Mouse (Mus musculus): ENCODE results near the gene Sp1.

Sp1 gene

DNA sequence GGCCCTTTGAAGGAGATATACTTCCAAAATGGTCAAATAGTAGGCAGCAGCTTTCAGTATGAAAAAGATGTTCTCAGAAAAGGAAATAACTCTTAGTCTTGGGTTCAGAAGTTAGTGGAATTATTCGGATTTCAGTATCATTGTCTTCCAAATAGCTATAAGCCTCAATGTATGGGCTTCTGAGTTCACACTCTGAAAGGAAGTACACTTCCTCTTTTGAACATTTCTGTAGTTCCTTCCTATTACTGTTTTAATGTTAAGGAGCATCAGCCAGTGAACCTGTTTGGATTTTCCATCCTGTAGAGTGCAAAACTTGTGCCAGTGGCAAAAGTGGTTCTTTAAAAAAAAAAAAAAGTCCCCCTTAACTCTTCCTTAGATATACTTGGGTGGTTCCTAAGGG is 26.1 kb downstream of the Sp1 start:
- DNase-seq (ENCODE audit: inconsistent age in 2 of 2, low spot score in 1 of 2), result no peak

DNA sequence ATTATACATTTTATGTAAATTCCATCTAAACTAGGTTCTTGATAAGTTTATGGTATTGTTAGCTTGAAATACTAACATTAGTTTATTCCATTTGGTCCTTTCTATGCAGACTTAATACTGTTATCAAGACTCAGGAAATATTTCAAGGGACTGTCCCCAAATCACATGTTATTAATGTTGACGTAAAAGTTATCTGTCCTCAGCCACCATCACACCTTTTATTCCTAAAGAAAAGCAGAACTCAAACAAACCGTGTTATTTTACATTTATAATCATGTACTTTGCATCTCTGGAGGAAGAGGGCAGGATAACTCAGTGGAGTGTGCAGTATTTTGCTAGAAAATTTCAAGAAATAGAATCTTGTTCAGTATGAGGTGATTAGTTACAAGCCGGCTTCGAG is 27.2 kb downstream of the Sp1 start:
- no peak for DNase-seq (ENCODE audit: inconsistent age in 2 of 2, low spot score in 1 of 2)

GRCm38 (mm10) chr15:102442490-102442889 is 36.5 kb downstream of the Sp1 start:
- peak; percentile 85 to 96 for DNase-seq (ENCODE audit: inconsistent age in 2 of 2, low spot score in 1 of 2)

DNA sequence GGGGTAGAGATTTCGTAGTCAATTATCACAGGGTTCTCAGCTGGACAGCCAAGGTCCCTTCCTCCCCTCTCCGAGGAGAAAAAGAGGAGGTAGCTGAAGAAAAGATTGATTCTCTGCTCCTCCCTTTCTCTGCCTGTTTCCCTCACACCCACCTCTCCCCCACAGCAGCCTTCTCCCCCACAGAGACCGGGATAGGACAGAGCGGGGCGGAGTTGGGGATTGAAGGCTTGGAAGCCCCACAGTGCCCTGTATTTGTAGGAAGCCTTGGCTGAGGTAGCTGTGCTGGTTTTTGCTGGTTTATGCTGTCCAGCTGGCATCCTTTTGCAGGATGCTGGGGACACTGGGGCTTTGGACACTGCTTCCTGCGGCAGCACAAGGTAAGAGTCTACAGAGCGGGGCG is 39.2 kb downstream of the Sp1 start, which contains the start of gene Amhr2:
Gene Amhr2, plus strand, starts transcription at position 222 of the 400 bp plus-strand sequence.
- no peak for DNase-seq (ENCODE audit: inconsistent age in 2 of 2, low spot score in 1 of 2)

DNA sequence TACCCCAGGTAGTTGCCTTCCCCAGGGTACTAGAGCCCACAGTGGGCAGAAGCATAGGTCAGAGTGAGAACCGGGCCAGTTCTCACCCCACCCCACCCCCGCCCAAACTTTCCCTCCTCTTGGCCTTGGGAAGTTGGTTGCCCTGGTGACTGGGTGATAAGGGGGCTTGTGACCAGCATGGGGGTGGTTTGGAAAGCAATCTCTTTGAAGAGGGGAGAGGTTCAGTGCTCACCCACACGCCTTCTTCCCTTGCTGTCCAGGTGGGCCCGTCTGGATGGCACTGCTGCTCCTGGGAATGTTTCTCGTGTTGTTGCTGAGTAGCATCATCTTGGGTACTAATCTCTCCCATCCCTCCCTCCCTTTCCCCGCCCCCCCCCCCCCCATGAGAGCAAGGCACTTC is 40.5 kb downstream of the Sp1 start:
- DNase-seq (ENCODE audit: inconsistent age in 2 of 2, low spot score in 1 of 2), result no peak

DNA sequence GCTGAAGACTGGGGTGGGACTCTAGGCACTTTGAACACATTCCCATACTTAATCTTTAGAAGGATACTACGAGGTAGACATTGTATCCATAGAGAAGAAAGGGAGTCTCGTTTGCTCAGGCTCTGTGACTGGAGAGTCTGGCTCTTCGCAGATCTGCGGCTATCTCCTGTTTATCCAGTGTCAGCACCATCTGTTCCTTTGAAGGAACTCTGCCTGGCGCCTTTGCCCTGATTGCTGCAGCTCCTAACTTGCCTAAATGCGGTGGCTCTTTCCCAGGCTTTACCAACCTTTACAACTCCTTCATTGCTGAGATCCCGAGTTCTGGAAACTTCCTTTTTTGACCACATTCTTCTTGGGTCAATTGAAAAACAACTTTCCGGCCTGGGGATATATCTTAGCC is 43.4 kb downstream of the Sp1 start:
- no peak for DNase-seq (ENCODE audit: inconsistent age in 2 of 2, low spot score in 1 of 2)

DNA sequence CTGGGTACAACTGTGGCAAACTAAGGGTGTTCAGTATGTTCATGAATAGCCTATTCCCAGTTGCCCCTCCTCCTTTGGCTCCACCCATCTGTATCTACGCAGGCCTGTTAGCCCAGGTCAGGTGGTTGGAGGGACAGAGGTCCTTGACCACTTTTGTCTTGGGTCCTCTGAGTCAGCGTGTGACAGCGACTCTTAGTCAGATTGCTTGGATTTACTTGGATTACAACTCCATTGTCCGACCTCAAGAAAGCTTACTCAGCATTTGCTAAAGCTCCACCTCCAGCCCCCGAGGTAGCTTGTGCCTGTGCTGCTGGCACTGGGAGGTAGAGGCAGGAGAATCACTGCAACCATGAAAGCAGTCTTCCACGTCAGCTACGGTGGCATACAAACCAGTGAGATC is 45.0 kb downstream of the Sp1 start:
- peak; percentile 81 to 89 for DNase-seq (ENCODE audit: inconsistent age in 2 of 2, low spot score in 1 of 2)

- DNase-seq (ENCODE audit: inconsistent age in 2 of 2, low spot score in 1 of 2), result peak in 1 of 2 experiments; percentile 50
Observed at GRCm38 (mm10) chr15:102451666-102452430, 45.9 kb downstream of the Sp1 start.

GRCm38 (mm10) chr15:102455993-102456392 is 50.0 kb downstream of the Sp1 start:
- DNase-seq (ENCODE audit: inconsistent age in 2 of 2, low spot score in 1 of 2), result peak in 1 of 2 experiments; percentile 63

DNA sequence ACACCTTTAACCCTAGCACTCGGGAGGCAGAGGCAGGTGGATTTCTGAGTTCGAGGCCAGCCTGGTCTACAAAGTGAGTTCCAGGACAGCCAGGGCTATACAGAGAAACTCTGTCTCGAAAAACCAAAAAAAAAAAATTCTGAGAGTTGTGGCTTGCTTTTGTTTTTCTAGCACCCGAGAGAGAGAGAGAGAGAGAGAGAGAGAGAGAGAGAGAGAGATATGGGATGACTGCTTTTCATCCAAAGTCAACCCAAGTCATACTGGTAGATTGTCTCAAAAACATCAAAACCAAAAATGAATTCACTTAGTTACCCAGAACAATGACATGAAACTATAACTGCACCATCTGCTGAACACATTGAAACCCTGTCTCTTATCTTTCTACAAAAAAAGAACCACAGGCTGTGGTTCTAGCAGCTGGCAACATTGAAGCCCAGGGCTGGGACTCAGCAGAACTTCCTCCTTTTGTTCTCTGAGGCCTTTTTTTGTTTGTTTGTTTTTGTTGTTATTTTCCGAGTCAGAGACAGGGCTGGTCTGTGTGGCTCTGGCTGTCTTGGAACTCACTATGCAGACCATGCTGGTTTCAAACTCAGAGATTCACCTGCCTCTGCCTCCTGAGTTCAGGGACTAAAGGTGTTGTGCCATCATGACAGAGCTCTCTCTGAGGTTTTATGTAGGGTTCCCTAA is 52.2 kb downstream of the Sp1 start:
- peak in 1 of 2 experiments; percentile 58 for DNase-seq (ENCODE audit: inconsistent age in 2 of 2, low spot score in 1 of 2)

DNA sequence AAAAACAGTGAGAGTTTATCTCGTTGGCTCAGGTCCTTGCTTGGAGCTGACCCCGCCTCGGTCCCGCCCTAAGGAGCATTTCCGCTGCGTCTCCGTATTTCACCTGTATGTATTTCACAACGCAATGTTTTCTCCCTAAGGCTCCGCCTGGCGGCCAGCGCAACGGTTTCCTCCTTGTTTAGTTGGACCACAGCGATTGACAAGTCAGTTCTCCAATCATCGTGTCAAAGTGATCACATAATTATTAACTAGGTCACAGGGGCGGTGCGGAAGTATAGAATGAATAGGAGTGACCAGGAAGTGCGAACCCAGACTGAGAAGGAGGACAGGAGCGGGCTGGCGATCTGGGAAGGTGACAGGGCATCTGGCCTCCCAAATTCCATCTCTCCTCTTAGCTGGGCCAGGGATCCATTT is 53.0 kb downstream of the Sp1 start, which contains the start of gene Prr13:
Gene Prr13, plus strand, starts transcription at position 125 of the 414 bp plus-strand sequence.
- DNase-seq (ENCODE audit: inconsistent age in 2 of 2, low spot score in 1 of 2), result peak; percentile 92 to 98

GRCm38 (mm10) chr15:102459381-102459780 is 53.4 kb downstream of the Sp1 start:
- DNase-seq (ENCODE audit: inconsistent age in 2 of 2, low spot score in 1 of 2), result no peak

DNA sequence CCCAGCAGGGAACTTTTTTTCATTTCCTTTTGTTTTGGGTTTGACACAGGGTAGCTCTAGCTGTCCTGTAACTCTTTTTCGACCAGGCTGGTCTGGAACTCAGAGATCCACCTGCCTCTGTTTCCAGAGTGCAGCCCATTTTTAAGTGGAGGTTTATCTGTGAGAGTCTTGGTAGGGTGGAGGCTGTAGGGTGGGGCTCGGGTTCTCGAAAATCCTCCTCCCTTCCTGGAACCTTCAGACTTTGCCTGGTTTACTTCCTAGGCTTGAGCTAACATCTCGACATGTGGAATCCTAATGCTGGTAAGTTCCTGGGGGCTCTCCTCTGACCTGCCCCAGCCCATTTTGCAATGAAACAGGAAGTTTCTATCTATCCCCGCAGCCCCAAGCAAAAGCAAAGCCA is 53.9 kb downstream of the Sp1 start:
- peak in 1 of 2 experiments; percentile 43 for DNase-seq (ENCODE audit: inconsistent age in 2 of 2, low spot score in 1 of 2)

DNA sequence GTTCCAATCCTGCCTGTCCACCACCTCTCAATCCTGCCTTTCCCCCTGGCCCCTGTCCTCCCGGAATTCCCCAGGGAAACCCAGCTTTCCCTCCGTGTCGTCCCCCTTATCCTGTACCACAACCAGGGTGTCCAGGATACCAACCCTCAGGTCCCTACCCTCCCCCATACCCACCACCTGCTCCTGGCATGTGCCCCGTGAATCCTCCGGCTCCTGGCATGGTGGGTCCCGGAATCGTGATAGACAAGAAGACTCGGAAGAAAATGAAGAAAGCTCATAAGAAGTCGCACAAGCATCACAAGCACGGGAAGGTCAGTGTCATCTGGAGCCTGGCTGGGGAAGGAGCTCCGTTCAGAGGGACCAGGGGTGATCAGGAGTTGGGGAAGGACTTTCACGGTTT is 54.5 kb downstream of the Sp1 start:
- DNase-seq (ENCODE audit: inconsistent age in 2 of 2, low spot score in 1 of 2), result peak in 1 of 2 experiments; percentile 69

DNA sequence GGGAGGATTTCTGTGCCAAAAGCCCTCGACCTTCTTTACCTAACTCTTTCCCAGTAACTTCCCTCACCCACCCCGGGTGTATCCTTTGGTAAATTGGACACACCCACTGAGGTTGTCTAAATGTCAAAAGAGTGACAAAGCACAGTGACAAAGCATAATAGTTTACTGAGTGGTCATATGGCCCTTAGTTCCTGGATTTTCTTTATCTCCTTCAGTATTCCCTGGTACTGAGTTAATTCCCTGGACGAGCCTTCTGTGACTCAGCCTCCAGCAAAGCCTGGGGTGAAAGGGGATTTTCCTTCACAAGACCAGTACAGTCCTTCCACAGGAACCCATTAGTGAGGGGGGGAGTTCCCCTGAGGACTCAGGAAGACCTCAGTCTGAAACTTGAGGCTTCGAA is 55.0 kb downstream of the Sp1 start:
- no peak for DNase-seq (ENCODE audit: inconsistent age in 2 of 2, low spot score in 1 of 2)

DNA sequence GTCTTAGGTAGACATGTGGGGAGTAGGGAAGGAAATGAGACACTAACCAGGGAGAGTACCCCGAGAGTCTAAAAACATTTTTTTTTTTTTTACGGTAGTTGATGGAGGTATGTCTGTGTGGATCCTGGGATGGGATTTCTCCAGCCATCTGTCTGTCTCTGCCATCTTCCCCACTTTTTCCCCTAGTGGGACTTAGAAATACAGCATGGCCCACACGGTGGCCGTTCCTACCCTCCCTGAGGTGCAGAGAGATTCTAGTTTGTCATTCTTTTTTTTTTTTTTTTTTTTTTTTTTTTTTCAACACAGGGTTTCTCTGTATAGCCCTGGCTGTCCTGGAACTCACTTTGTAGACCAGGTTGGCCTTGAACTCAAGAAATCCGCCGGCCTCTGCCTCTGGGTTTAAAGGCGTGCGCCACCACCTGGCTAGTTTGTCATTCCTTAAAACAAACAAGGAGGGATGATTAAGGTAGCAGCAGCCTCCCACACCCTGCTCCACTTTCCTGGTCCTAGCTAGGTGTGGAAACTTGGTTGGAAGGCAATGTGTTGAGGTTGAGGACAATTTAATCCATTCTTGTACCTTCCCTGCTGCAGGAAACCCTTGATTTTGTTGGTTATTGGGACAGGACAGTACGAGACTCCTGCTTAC is 55.6 kb downstream of the Sp1 start:
- DNase-seq (ENCODE audit: inconsistent age in 2 of 2, low spot score in 1 of 2), result peak in 1 of 2 experiments; percentile 40

GRCm38 (mm10) chr15:102463666-102464065 is 57.7 kb downstream of the Sp1 start:
- DNase-seq (ENCODE audit: inconsistent age in 2 of 2, low spot score in 1 of 2), result peak in 1 of 2 experiments; percentile 67

- no peak for DNase-seq (ENCODE audit: inconsistent age in 2 of 2, low spot score in 1 of 2)
Observed at GRCm38 (mm10) chr15:102468675-102469370, 62.9 kb downstream of the Sp1 start.

GRCm38 (mm10) chr15:102470183-102470604 is 64.3 kb downstream of the Sp1 start, which contains the start of gene Pcbp2:
Pcbp2 (plus strand) TSS chr15:102470539.
- DNase-seq (ENCODE audit: inconsistent age in 2 of 2, low spot score in 1 of 2), result peak; percentile 98

DNA sequence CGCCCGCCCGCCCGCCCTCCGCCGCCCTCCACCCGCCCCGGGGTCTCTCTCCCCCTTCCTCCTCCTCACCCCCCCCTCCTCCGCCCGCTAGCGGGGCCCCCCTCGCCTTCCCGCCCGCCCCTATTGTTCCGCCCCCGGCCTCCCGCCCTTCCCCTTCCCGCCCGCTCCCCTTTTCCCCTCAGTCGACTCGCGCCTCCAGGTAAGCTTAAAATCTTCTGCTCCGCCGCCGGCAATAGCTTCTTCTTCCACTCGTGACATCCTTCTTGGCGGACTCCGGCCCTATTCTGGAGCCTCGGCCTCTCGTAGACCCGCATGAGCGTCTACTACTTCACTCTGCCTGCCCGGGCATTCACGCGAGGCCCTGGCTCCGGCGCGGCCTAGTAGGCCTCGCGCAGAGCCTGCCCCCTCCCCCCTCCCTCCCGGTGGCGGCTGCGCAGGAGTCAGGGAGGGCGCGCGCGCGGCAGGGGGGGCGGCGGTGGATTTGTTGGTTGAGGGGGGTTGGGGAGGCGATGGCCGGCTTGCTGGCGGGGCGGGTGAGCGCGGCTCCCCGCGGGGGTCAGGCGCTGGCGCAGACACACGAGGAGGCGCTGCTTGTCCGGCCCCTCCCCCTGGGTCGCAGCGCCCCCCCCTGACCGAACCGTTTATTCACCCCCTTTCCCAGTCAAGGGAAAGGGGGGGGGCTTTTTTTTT is 64.8 kb downstream of the Sp1 start:
- DNase-seq (ENCODE audit: inconsistent age in 2 of 2, low spot score in 1 of 2), result peak; percentile 86 to 95
